Mouse (Mus musculus) layer of hippocampus, adult 2 months (tissue): ENCODE results near the gene Ccn5. TPM values are rescaled to one million over a fixed set of nuclear protein-coding genes. Genes with fewer than 3 reads are reported as not detected.
A peak's percentile ranks its signal among the peaks of the same experiment; 100 is the strongest.

ENCODE experiments used
- DNase-seq, 2 experiments: peaks; one replicate each; pipeline ENCODE4 v3.0.0; 2022; ENCODE audit warnings: low spot score in 2 of 2
- H3K27ac ChIP-seq: fragments of 200-600 bp; 2 replicates; pipeline ENCODE4 v1.8.1; 2022
- H3K4me3 ChIP-seq: fragments of 200-600 bp; 2 replicates; pipeline ENCODE4 v1.8.1; 2022; ENCODE audit warnings: mild to moderate bottlenecking
- CTCF ChIP-seq: fragments of 200-600 bp; conservative IDR thresholded peaks from 2 replicates; pipeline ENCODE4 v1.8.1; 2022; ENCODE audit warnings: antibody characterized with exemption, mild to moderate bottlenecking, moderate library complexity
- total RNA-seq, 2 experiments: library from RNA; stranded (reverse); gene quantifications; 2 replicates each; pipeline ENCODE4 v1.2.3; 2021

Ccn5 gene
- total RNA-seq, 2 experiments from 2014 or later: not detected

DNA sequence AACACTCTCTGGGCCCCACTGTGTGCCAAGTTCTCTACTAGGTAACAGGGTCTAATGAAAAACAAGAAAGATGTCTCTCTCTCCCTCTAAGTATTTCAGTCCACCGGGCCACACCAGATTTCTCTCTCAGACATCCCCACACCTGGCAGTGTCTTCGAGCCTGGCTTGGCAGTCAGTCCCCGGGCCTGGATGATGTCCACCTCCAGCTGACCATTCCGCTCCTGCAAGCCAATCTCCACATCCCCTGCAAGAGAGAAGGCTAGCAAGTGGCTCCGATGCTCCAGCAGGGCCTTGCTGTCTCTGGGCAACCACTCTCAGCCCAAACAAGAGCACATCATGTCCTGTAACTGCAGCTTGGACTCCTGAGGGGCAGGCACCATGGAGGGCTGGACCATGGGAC lies 44.6 kb downstream of the Ccn5 start:
- Histone ChIP-seq H3K27ac (no peak overlapping the region), H3K4me3 (no peak overlapping the region)
- no peak for TF ChIP-seq CTCF
- DNase-seq: no peak

GRCm38 (mm10) chr2:163866061-163866460 lies 45.4 kb downstream of the Ccn5 start:
- TF ChIP-seq CTCF: no peak
- H3K27ac ChIP-seq: no peak overlapping the region

GRCm38 (mm10) chr2:163869783-163870182 lies 49.1 kb downstream of the Ccn5 start:
- peak; percentile 34 to 46 for DNase-seq
- H3K27ac ChIP-seq: no peak overlapping the region
- H3K4me3 ChIP-seq: no peak overlapping the region
- TF ChIP-seq CTCF: no peak

More at GRCm38 (mm10) chr2:163866061-163866460, 45.4 kb downstream of the Ccn5 start:
- no peak for DNase-seq
- no peak overlapping the region for H3K4me3 ChIP-seq

DNA sequence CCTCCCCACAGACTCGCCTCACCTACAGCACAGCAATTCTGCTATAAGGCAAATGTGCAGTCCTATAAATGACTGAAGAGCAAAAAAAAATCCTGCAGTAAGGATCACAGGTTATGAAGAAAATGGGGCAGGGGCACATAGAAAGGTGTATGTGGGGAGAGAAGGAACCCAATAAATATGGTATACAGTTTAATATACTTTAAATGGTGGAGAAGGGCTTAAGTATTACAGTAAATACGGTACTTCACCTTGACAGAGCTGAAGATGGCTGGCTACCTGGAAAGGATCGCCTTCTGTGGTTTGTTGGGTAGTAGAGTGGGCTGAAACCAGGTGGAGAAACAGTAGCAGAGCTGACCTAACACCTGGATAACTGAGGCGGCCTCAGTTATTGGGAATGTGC lies 50.6 kb downstream of the Ccn5 start:
- no peak overlapping the region for H3K27ac ChIP-seq
- no peak overlapping the region for H3K4me3 ChIP-seq
- TF ChIP-seq CTCF: no peak
- DNase-seq: no peak

- no peak for TF ChIP-seq CTCF
- no peak overlapping the region for H3K4me3 ChIP-seq
- H3K27ac ChIP-seq: no peak overlapping the region
- no peak for DNase-seq
Measured at GRCm38 (mm10) chr2:163871906-163872305, 51.2 kb downstream of the Ccn5 start.

DNA sequence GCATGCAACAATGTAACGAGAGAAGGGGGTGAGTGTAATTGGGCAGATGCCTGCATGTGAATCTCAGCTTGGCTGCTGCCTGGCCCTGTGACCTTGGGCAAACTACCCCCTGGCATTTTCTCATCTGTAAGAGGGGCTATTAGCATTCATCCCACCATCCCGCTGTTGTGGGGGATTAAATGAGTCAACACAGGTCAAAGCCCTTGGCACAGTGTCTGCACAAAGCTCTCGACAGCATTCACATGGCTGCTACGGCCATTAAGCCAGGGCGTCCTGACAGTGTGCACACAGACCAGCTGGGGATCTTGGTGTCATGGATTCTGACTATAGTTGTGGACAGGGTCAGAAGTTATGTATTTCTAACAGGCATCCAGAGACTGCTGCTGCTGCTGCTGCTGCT lies 54.2 kb downstream of the Ccn5 start:
- TF ChIP-seq CTCF: no peak
- Histone ChIP-seq H3K27ac (no peak overlapping the region), H3K4me3 (no peak overlapping the region)
- no peak for DNase-seq

DNA sequence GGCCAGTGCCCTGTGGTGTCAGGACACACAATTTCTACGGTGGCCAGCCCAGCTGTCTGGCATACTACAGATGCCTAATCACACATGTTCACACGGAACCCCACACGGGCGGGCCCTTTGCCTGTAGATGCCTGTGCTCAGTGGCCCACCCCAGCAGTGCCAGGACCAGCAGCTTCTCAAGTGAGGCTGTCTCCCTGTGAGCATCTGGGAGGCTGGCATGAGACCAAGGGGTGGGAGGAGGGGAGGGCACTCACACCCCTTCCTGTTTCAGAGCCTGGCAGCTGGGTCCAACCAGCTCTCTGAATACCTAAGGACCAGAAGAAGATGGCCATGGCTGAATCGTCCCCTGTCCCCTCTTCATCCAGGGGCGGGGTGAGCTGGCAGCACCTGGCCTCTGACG lies 54.8 kb downstream of the Ccn5 start:
- H3K27ac ChIP-seq: no peak overlapping the region
- H3K4me3 ChIP-seq: no peak overlapping the region
- peak; percentile 26 for DNase-seq
- no peak for TF ChIP-seq CTCF

DNA sequence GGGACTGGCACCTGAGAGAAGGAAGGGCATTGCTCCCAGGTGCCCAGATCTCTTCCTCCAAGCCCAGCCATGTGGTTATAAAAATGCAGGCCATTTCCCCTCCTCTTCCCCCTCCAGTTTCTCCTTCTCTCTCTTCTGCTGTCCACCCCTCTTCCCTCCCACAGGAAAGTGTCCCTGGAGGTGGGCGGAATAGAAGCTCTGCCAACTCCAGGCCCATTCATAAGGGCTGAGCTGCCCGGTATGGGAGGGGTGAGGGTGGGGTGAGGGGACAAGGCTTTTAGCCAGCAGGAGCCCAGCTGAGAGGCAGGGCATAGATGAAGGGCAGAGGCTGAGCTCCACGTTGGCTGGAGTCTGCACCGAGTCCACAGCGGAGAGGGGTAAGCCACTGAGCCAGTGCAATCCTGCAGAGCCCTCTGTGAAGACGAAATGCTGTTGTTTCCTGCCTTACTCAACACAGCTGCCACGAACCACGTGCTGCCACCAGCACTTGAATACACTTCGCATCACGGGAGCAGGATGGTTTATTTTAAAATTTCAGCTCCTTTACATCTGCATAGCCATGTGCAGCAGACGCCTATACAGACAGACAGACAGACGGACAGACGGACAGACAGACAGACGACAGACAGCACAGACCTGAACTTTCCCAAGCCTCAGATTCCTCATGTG lies 56.3 kb downstream of the Ccn5 start:
- TF ChIP-seq CTCF: no peak
- no peak for DNase-seq
- H3K4me3 ChIP-seq: no peak overlapping the region
- no peak overlapping the region for H3K27ac ChIP-seq

- no peak overlapping the region for H3K4me3 ChIP-seq
- no peak overlapping the region for H3K27ac ChIP-seq
- TF ChIP-seq CTCF: no peak
- no peak for DNase-seq
Measured at GRCm38 (mm10) chr2:163880891-163881290, 60.2 kb downstream of the Ccn5 start.

Other genes starting within 250 kb of the Ccn5 start
- 10 to 100 TPM; 49.0 to 50.4 TPM for gene Ttpal, start 218.5 kb upstream of the Ccn5 start, total RNA-seq
- gene Serinc3, start 175.7 kb upstream of the Ccn5 start, total RNA-seq: 100 to 1,000 TPM; 198 to 204 TPM
- 10 to 100 TPM; 93.7 to 93.9 TPM for gene Pkig, start 162.5 kb upstream of the Ccn5 start, total RNA-seq
- gene Ada, start 70.6 kb upstream of the Ccn5 start, total RNA-seq: 1 to 10 TPM; 1.1 to 1.9 TPM
- gene Kcnk15, start 32.8 kb downstream of the Ccn5 start, total RNA-seq: not detected
- 10 to 100 TPM; 37.0 to 39.9 TPM for gene Rims4, start 97.8 kb downstream of the Ccn5 start, total RNA-seq
- 100 to 1,000 TPM; 520 to 529 TPM for gene Ywhab, start 174.1 kb downstream of the Ccn5 start, total RNA-seq
- gene Pabpc1l, start 204.6 kb downstream of the Ccn5 start, total RNA-seq: 1 to 10 TPM; 1.1 to 1.2 TPM
- 10 to 100 TPM; 46.9 to 50.4 TPM for gene Stk4, start 249.5 kb downstream of the Ccn5 start, total RNA-seq